Mouse (Mus musculus): ENCODE data around the gene Prr5.

The Prr5 gene

DNA sequence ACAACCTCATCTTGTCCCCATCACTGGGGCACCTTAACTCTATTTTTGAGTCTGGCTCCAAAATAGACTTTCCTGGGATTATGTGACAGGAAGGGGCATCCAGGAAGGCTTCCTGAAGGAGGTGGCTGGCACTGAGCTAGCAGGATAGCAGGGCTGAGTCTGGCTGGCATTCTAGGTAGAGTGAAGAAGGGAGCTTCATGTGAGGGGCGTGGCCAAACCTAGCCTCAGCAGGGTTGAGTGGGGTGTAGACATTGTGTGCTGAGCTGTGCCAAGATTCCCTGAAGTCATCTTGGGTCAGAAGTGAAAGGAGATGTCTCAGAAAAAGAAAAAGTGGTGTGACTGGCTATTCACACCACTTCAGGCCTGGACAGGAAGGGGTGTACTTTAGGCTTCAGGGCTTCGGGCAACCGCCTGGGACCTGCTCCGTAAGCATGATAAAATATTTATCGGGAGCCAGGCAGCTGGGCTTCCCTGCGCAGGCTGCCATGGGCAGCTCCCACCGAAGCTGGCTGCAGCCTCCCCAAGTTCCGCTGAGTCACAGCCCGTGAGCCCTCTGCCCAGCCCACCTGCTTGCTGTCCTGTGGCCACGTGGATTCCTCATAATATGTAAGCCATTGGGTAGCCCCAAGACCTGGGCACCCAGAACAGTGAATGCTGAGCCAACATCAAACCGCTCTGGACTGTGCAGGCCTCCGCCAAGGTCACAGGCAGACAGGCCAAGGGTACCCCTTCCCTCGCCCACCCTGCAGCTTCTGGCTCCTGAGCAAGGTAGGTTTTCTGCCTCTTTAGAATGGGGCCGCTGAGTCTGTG lies at the start of gene Prr5:
Gene Prr5, plus strand, starts transcription at position 683 of the 810 bp plus-strand sequence.
- no peak for DNase-seq

DNA sequence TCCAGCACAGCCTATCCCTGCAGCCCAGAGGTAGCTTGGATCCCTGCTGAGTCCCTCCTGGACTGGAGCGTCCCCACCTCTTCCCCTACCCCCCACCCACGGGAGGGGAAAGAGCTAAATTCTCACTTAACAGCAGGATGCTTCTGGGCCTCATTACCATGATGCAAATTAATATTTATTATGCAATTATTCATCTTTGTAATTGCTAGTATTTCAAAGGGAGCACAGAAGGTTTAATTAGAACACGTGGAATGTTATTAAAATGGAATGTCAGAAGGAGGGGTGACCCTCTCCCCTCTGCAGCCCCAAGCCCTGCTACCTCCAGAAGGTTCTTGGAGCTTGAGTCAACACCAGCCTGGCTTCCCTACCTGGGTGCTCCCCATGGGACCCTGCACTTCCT lies 49.4 kb upstream of the Prr5 start:
- no peak for DNase-seq

DNA sequence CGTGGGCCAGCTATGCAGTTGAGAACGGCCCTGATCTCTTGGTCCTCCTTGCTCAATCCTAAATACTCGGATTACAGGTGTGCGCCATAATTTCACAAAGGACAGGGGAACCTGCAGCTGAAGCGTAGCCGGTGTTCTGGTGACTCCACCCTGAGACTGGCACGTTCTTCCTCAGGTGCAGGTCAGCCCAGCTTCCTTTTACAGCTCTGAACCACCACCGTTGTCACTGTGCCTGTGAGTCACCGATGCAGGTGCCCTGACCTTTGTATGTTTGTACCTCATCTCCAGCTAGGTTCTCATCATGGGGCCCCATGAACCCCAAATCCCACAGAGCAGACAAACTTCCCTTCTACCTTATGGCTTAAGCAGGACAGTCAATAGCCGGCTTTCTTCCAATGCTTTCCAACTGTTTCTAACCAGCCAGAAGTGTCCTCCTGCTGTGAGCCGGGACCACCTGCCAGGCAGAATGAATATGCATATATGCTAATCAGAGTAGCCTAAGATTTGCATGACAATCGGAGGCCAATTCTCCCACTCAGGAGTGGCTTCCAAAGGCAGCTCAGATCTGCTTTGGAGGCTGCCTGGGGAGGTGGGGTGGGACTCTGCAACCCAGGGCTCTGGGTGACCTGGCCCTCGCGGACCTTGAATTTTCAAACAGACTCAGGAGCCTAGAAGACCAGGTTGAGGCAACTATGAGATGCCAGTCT lies 47.5 kb upstream of the Prr5 start:
- no peak for DNase-seq

DNA sequence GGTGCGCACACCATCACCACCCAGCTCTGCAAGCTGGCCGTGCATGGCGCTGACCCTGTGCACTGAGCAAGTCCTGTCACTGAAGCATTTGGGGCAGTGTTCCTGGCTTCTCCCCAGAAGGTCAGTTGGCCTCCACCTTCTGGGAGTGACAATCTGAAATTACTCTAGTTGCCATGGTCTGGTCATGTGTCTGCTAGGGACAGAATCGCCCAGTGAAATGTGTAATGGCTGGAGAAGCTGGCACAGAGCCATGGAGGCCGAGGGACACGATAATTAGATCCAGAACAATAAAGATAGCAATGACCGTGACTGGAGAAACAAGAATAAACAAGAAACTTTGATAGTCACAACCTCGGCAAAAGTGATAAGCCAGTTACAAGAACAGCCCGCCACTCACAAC lies 44.5 kb upstream of the Prr5 start:
- DNase-seq: no peak

DNA sequence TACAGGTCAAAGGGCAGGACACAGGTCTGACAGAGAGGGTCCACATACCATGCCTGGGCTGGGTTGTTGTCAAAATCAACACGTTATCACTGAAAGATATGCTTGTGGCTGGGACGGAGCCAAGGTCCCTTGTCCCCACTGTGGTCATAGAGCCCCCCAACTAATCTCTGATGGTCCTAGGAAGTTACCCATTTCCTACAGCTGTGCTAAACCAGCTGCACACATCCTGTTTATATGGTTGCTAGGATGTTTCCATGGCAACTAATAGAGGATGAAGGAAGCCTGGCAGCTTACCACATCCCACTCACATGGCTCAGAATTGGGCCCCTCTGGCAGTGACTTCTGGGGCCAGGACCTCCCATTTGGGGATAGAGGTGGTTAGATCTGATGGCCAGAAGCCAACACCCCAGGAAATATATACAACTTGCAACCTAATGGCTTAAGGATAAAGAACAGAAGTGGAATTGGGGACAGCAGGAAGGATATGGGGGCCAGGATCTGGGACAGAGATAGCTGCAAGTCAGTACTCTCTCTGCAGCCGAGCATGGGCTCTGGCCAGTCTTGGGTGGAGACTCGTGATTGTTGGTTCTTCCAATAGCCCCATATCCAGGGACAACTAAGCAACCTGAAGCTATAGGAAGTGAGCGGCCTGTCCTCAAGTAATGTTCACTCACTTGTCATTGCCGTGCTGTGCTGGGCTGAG lies 43.6 kb upstream of the Prr5 start:
- DNase-seq: no peak

DNA sequence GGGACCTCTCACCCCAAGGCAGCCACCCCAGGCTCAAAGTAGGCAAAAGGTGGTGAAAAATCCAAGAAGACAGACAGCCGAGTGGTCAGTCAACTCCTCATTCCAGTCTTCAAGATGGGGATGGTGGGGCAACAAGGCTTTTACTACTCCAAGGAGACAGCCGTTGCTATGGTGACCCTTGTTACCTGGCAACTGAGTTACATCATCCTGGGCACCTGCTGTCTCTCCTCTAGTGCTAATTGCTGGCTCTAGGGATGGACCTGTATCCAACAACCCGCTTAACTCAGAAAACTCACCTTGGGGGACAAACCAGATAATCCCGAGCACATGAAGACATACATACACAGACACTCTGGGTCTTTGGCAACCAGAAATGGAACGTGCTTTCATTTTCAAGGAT lies 42.1 kb upstream of the Prr5 start:
- DNase-seq: no peak

DNA sequence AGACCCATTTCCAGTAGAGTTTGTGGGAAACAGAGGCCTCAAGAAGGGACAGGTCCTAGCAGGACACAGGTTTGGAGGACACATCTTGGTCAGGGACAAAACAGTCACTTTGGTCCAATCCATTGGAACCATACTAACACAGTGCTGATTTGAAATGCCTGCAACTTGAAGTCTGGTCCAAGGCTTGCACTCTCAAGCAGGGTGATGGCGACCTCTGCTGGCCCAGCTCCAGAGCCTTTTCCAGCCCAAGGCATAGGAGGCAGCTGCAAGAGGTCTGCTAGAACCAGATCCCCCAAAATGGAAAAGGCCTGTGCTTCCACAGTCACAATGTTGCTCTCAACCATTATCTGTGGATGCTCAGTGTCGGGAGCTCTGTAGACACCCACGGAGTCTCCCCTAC lies 39.7 kb upstream of the Prr5 start:
- DNase-seq: peak in 1 of 2 experiments; percentile 30

DNA sequence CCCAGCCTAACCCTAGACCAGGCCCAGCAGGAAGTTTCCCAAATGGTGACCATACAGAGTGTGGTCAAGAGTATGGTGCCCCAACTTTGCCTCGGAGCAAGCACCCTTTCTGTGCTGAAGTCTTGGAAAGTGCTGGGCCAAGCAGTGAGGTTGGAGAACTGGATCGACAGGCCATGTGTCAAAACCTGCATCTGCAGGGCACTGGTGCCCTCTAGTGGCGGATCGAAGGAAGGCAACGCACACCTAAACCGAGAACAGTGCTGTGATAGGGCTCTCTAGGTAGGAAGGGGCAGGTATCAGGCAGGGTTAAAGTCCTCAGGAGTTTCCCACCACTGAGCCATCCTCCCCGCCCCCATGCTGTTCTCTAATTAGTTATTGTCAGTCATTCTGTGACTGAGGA lies 37.9 kb upstream of the Prr5 start:
- DNase-seq: peak; percentile 32 to 70

DNA sequence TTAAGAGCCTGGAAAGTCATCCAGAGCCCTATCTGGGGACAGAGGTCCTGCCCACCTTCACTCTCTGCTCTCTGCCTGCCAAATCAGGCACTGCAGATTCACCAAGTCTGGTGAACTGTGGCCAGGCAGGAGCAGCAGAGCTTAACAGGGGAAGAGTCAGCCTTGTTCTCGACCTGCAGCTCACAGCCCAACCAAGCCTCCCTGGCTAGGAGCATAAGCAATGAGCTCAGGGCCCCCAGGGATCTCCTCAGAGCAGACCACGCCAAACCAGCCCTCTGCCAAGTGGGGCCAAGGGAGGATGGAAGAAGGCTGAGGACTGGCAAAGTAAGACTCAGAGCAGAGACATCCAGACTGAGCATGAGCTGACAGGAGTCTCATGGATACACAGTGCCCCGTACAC lies 35.1 kb upstream of the Prr5 start:
- DNase-seq: no peak

DNA sequence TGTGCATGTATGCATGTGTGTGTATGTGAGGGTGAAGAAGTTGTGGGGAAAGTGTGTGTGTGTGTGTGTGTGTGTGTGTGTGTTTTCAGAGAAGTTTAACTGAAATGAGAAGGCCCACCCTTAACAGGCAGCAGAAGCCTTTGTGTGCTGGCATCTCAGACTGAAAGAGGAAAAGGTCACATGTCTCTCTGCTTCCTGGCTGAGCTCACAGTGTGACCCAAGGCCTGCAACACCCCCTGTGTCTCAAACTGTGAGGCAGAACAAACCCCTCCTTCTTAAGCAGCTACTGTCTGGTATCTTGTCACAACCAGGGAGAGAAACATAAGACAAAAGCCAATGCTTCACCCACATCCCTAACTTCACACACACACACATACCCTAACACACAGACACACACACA lies 31.0 kb upstream of the Prr5 start:
- DNase-seq: no peak

DNA sequence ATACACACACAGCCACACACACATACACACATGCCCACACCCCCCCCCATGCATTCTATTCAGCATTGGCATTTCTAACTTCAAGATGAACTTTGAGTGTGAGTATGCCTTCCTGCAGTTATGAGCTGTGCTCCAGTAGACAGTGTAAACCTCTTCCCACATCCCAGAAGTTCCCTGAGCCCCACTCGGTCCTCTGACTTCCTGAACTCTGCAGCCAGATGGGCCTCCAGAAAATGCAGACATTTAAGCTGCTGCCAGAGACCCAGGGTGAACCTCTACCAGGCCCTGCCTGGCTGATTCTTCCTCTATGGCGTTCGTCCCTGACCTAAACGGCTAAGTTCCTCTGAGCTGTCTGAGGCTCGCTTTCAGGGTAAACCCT lies 30.4 kb upstream of the Prr5 start:
- DNase-seq: no peak

DNA sequence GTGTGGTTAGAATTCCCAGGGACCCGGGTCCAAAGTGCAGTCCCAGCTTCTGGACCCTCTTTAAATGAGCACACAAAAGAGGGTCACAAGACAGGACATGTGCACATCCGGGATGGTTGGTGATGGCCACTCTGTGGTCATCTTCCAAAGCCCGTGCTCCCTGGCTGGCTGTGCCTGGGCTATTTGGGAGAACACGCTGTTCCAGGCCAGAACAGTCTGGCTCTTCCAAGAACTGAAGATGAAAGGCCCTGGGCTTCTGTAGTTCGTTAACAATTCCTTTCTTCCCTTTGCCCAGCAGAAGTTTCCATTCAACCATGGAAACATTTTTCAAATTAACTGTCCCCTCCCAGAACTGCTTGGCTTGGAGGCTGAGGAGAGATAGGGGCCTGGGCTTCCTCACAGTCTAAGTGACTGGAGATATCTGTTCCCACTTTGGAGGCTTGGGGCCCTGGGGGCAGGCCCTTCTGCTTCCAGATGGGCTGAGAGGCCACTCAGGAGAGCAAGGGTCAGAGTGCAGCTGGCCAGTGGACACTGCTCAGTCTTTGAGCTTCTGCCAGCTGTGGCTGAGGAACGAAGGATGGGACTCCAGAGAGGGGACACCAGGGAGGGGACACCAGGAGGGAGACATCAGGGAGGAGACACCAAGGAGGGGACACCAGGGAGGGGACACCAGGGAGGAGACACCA lies 29.8 kb upstream of the Prr5 start:
- DNase-seq: no peak

DNA sequence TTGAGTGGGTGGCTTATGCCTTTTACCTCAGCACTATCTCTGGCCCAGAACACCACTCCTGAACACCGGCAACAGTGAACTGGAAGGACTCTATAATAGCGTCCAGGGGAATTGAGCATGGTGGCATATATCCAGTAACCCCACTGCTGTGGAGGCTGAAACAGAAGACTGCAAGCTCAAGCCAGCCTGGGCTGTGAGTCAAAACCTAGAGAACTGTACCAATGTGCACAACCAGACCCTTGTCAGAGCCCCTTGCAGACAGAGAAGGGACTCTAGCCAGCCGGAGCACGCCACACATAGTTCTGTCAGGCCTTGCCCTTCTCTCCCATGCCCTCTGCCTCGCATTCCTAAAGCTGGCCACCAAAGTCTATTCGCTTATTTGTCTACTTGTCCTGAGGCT lies 28.7 kb upstream of the Prr5 start:
- no peak for DNase-seq

DNA sequence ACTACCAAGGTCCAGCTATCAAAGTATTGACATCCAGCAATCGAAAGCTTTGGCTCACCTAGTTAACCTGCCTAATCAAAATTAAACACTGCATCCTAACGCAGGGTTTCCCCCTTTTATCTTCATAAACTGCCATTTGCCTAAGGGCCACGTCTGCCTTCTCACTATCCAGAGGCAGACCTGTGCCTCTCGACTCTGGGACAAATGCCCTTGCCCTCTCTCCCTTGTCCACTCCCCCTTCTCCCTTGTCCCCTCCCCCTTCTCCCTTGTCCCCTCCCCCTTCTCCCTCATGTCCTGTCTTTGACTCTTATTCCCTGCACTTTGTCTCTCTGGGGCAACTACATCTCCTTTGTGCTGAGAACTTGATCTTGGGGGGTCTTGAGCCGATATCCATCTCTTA lies 28.3 kb upstream of the Prr5 start:
- no peak for DNase-seq

DNA sequence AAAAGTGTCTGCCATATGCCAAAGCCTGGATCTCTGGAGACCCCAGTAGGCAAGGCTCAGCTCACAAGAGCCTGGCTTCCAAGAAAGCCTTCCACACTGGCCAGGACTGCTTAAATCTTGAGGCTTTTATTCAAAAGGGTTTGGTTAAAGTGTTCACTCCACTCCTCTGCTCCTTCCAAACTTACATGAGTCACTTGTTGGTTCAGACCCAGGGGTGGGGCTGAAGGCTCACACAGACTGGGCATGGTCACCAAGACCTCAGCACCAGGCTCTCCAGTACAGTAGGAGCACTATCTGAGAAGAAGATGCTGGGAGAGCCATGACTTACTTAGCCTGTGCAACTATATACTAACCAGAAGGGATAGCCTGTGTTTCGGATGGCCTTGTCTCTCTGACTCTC lies 27.5 kb upstream of the Prr5 start:
- DNase-seq: no peak

DNA sequence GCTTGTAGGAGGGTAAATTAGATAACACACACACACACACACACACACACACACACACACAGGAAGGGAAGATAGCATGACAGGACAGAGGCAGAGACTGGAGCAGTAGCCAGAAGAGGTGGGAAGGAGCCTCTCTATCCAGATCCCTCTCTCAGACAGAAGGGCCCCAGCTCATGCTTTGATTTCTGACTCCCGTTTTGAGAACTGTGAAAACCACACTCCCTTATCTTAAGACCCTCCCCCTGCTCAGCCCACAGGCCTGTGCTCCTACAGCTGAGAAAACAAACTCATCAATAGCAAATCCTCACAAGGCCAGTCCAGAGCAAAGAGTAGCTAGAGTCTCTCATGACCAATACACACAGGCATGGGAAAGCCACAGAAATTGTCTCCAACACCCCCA lies 26.2 kb upstream of the Prr5 start:
- DNase-seq: no peak

DNA sequence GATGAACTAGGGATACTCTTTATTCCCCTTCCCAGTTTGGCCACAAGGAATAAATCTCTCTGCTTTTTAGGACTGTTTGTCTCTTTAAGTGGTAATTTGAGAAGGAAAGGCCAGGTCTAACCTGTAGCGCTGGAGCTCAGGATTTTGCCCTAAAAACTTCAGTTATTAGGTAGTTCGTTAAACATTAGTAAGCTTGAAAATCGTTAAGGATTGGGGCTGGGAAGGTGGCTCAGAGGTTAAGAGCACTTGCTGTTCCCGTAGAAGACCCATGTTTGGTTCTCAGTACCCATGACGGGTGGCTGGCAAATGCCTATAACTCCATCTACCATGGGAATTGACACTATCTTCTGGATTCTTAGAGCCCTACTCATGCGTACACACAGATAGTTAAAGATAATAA lies 17.9 kb upstream of the Prr5 start:
- no peak for DNase-seq

DNA sequence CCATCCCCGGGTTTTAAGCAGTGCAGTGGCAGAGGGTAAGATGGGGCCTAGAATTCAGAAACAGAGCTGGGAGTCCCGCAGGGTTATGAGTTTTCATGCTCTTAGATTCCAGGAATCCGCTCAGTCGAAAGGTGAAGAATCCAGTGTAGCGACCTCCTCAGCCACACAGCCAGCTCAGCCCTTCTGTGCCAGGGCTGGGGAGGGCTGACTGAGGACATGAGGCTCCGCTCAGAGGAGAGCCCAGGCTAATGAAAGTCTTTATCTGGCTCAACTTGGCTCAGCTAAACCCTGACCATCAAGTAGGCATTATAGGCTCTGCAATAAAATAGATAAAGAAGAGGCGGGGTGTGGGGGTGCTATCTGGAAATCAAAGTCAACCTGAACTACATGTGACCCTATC lies 16.3 kb upstream of the Prr5 start:
- no peak for DNase-seq

DNA sequence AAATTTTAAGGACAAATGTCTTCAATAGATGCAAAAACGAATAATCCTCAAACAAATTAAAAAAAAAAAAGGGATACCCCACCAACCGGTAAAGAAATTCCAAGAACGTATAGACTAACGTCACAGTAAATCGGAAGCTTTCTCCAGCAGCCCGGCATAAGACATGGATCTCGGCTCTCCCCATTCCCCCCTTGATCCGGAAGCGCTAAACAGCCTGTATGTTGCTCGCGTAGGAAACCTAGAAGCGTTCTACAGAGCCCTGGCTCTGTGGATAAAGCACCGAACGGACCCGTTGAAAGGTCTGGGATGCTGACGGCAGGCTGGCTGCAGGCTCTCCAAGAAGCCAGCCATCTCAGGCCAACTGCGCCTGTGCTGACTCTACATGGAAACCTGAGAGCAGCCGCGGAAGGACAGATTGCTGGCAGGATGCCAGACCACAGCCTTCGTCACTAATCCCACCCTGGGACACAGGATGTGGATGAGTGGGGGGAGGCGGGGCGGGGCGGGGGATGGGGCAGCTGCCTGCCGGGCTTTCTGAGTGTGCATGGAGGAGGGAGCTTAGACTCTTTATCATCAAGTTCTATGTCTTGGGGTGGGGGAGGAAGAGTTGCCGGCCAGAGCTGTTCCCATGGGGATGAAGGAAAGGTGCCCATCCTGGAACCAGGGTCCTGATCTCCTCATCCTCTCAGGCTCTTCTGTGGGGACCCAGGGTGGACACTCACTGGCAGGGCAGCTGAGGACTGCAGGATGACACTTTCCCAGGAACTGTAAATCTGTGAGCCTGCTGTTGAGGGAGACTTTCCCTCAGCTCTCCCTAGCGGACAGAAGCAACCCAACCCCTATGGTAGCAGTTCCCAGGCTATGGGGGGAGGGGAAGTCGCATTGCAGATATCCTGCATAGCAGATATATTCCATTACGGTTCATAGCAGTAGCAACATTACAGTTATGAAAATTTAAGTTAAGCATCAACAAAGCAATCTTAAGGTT lies 15.1 kb upstream of the Prr5 start:
- no peak for DNase-seq

DNA sequence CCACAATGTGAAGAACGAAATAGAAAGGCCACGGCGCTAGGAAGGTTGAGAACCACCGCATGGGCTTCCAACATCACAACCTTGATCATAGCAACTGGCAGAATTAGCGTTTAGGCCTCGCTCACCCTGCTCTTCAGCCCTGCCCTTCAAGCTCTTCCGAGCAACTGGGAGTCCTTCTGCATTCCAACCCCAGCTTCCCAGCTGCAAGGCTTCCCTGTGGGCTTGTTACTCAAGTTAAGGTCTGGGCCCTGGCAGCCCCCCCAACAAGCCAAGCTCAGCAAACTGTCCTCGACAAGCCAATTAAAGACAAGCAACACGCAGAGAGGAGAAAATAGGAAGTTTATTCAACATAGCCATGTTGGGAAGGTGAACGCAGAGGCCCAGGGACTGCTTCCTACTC lies 14.4 kb upstream of the Prr5 start:
- no peak for DNase-seq

DNA sequence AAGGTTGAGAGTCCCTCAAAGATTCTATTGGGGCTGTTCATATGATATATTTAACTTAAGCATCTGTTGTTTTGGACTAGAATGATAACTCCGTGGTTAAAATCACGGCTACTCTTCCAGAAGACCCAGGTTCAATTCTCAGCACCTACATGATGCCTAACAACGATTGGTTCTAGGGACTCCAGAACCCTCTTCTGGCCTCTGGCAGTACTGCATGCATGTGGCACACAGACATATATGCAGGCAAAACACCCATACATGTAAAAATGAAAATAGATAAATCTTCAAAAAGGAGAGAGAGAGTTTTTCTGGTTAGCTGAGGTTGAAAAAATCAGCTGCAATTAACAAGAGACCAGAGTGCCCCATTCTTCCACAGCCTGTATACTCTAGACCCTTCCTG lies 12.7 kb upstream of the Prr5 start:
- DNase-seq: no peak

DNA sequence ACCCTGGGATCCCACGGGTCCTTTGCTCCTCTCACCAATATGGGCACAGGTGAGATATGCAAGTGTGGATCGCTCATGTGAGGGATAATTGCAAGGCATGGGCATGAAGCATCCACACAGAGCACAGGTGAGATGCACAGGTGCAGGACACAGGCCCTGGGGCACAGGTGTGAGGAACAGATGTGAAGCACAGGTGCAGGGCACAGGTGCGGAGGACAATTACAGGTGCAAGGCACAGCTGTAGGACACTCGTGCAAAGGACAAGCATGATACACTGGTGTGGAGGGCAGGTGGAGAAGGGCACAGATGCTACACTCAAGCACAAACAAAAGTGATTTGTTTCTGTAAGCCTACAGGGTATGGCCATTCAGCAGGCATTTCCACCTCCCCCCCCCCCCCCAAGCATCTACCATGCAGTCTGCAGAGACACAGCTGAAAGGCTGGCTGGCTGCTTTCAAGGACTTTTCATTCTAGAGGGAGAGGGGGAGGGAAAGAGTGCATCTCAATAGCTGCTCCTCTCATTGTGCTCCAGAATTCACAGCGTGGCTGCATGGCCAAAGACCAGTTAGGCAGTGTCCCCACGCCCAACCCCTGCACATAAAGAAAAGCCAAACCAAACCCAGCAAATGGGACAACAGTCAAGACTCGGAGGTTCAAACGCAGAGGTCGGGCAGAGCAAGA lies 11.9 kb upstream of the Prr5 start:
- DNase-seq: no peak

Measured in spleen, adult 18-20 months (tissue).